Mouse (Mus musculus) neutrophil, adult 5-6 weeks (primary cell): ENCODE results near the gene Tmem131l. TPM values are rescaled to one million over a fixed set of nuclear protein-coding genes. Genes with fewer than 3 reads are reported as not detected.

ENCODE experiments used
- ATAC-seq: fragments of 151-379, 151-347 bp; 2 replicates; pipeline ENCODE4 v1.8.0; 2017; ENCODE audit warnings: mild to moderate bottlenecking, moderate TSS enrichment; ENCODE audit not compliant: insufficient number of reproducible peaks, poor library complexity, low FRiP score, severe bottlenecking; ENCODE audit errors: extremely low read depth
- total RNA-seq: library from RNA; stranded (forward); fragments of 200-1000 nt; gene quantifications from 2 replicates; pipeline ENCODE4 v1.2.3, GENCODE M21; 2017

Tmem131l gene
- total RNA-seq, 1 experiment from 2014 or later = 161 TPM

- no peak for ATAC-seq
Measured at GRCm38 (mm10) chr3:83987533-83988112, 52.4 kb downstream of the Tmem131l start.

GRCm38 (mm10) chr3:83986740-83987139 lies 53.2 kb downstream of the Tmem131l start:
- no peak for ATAC-seq

GRCm38 (mm10) chr3:83985426-83985825 lies 54.5 kb downstream of the Tmem131l start:
- no peak for ATAC-seq

- ATAC-seq = no peak
Measured at GRCm38 (mm10) chr3:83984379-83984778, 55.6 kb downstream of the Tmem131l start.

GRCm38 (mm10) chr3:83982821-83983220 lies 57.2 kb downstream of the Tmem131l start:
- ATAC-seq = no peak

GRCm38 (mm10) chr3:83980231-83980872 lies 59.6 kb downstream of the Tmem131l start:
- no peak for ATAC-seq

- no peak for ATAC-seq
Measured at GRCm38 (mm10) chr3:83978497-83979410, 61.2 kb downstream of the Tmem131l start.

GRCm38 (mm10) chr3:83977817-83978216 lies 62.2 kb downstream of the Tmem131l start:
- no peak for ATAC-seq

GRCm38 (mm10) chr3:83976161-83976560 lies 63.8 kb downstream of the Tmem131l start:
- no peak for ATAC-seq

- no peak for ATAC-seq
Measured at GRCm38 (mm10) chr3:83973339-83973738, 66.6 kb downstream of the Tmem131l start.

GRCm38 (mm10) chr3:83970629-83971028 lies 69.3 kb downstream of the Tmem131l start:
- no peak for ATAC-seq

- peak; percentile 47; the same call in 1 of the 2 replicates for ATAC-seq
Measured at GRCm38 (mm10) chr3:83969081-83969480, 70.9 kb downstream of the Tmem131l start.

- ATAC-seq = no peak
Measured at GRCm38 (mm10) chr3:83967791-83968190, 72.2 kb downstream of the Tmem131l start.

GRCm38 (mm10) chr3:83965333-83965732 lies 74.6 kb downstream of the Tmem131l start:
- no peak for ATAC-seq

GRCm38 (mm10) chr3:83963705-83964104 lies 76.3 kb downstream of the Tmem131l start:
- no peak for ATAC-seq

- no peak for ATAC-seq
Measured at GRCm38 (mm10) chr3:83962571-83962970, 77.4 kb downstream of the Tmem131l start.

- ATAC-seq = no peak
Measured at GRCm38 (mm10) chr3:83962076-83962475, 77.9 kb downstream of the Tmem131l start.

GRCm38 (mm10) chr3:83958951-83959681 lies 80.9 kb downstream of the Tmem131l start:
- ATAC-seq = no peak

GRCm38 (mm10) chr3:83953879-83954278 lies 86.1 kb downstream of the Tmem131l start:
- no peak for ATAC-seq
